Mouse (Mus musculus) heart, postnatal 0 days (tissue): ENCODE results near the gene Tssk2. TPM values are rescaled to one million over a fixed set of nuclear protein-coding genes. Genes with fewer than 3 reads are reported as not detected.

Experiments
- ATAC-seq: fragments of 200-750 bp; cut with Nextera tagmentation; 2 replicates; pipeline ENCODE4 v1.8.0; 2017; ENCODE audit warnings: low read depth, moderate number of reproducible peaks, moderate library complexity; ENCODE audit not compliant: insufficient read depth
- DNase-seq: peaks from one replicate; pipeline ENCODE4 v3.0.0-alpha.2; 2016; ENCODE audit warnings: low spot score
- H3K27ac ChIP-seq: fragments of 300-500 bp; sonication (generic); 2 replicates; pipeline ENCODE4 v1.5.1; 2014; ENCODE audit warnings: low read depth, mild to moderate bottlenecking
- H3K27me3 ChIP-seq: fragments of 300-500 bp; sonication (generic); 2 replicates; pipeline ENCODE4 v1.6.1; 2014; ENCODE audit warnings: low read length, mixed read lengths; ENCODE audit not compliant: control insufficient read depth, insufficient read depth
- H3K36me3 ChIP-seq: fragments of 300-500 bp; sonication (generic); replicated peaks from 2 replicates; pipeline ENCODE4 v1.6.1; 2014; ENCODE audit warnings: low read length, mixed read lengths; ENCODE audit not compliant: control insufficient read depth, insufficient read depth
- H3K4me1 ChIP-seq: fragments of 300-500 bp; sonication (generic); 2 replicates; pipeline ENCODE4 v1.6.1; 2014; ENCODE audit warnings: antibody characterized with exemption; ENCODE audit not compliant: control insufficient read depth, insufficient read depth
- H3K4me2 ChIP-seq: fragments of 300-500 bp; sonication (generic); 2 replicates; pipeline ENCODE4 v1.6.1; 2014; ENCODE audit warnings: low read depth, mild to moderate bottlenecking, low read length, moderate library complexity
- H3K4me3 ChIP-seq: fragments of 300-500 bp; sonication (generic); 2 replicates; pipeline ENCODE4 v1.5.1; 2014; ENCODE audit warnings: low read depth, low read length
- H3K9ac ChIP-seq: fragments of 300-500 bp; sonication (generic); replicated peaks from 2 replicates; pipeline ENCODE4 v1.6.1; 2014; ENCODE audit warnings: low read depth, low read length, mixed read lengths
- H3K9me3 ChIP-seq: fragments of 300-500 bp; sonication (generic); replicated peaks from 2 replicates; pipeline ENCODE4 v1.6.1; 2016; ENCODE audit warnings: low read length; ENCODE audit not compliant: control insufficient read depth
- CTCF ChIP-seq: IDR thresholded peaks from 2 replicates; pipeline ENCODE4 v1.5.1; 2016; ENCODE audit warnings: antibody characterized with exemption, control low read depth, low read depth
- EP300 ChIP-seq: IDR thresholded peaks from 2 replicates; pipeline ENCODE4 v1.6.1; 2016; ENCODE audit warnings: antibody characterized with exemption, low read depth
- WGBS: fragments of 180-500 bp; shearing (Covaris S2); extraction: QIAGEN DNeasy Blood & Tissue Kit; methylation state at CpG from one replicate; pipeline ENCODE4 v1.1.7; 2014; 5-methylcytosine and 5-hydroxymethylcytosine counted together
- polyA plus RNA-seq: library from polyadenylated mRNA; unstranded; fragments of >200 nt; fragmentation: Nextera tagmentation; extraction: Ambion mirVana; gene quantifications from 2 replicates; pipeline ENCODE4 v1.2.1, GENCODE M21; 2015
- total RNA-seq: library from RNA; depleted of rRNA; stranded (reverse); fragments of >200 nt; gene quantifications from 2 replicates; pipeline ENCODE4 v1.2.3, GENCODE M21; 2014; ENCODE audit warnings: low replicate concordance

Tssk2 gene
- total and polyA plus RNA-seq, 2 experiments from 2014 or later, result not detected

DNA sequence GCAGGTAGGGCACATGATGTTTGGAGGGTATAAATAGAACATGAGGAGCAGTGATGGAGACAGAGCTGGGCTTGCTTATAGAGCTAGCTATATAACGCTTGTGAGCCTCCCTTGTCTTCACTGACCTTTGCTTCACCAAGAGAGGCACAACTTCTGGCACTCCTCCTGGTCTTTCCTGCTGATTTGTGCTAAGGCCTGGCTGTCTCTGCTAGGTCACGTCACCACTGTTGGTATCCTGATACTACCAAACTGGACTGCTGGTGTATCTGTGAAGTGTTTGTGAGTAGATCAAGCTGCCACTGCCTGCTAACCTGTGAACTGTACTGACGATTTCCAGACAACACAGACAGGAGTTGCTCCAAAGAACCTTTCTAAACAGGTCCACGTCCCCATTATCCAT is 23.3 kb upstream of the Tssk2 start:
- 25% methylated on average over 4 of the region's 4 CpGs for WGBS
- H3K36me3 ChIP-seq, result peaks cover 25% of the 10 kb centered on the region
- no peak overlapping the region for H3K9ac ChIP-seq
- no peaks in the 10 kb centered on the region for H3K9me3 ChIP-seq
- H3K4me2 ChIP-seq, result no peak overlapping the region; the same call in 1 of the 2 replicates
- no peaks in the 10 kb centered on the region for H3K27me3 ChIP-seq
- no peak overlapping the region for H3K4me3 ChIP-seq
- peak overlapping the region; percentile 68 for H3K27ac ChIP-seq
- DNase-seq (peak; percentile 56), ATAC-seq (peak; percentile 83)
- peaks cover 20% of the 10 kb centered on the region for H3K4me1 ChIP-seq
- TF ChIP-seq EP300, result no peak
- TF ChIP-seq CTCF, result no peak

DNA sequence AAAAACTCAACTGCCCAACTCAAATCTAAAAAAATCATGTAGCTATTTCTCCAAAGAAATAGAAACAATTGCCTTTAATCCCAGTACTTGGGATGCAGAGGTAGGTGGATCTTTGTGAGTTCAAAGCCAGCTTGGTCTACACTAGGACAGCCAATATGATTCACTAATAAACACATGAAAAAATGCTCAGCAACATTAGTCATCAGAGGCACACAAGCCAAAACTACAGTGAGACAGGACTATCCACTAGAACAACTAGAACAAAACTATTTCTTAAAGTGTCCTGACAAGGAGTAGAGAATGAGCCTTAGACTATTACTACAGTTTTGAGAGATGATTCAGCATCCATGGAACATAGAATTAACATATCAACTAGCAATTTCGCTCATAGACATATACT is 22.3 kb upstream of the Tssk2 start:
- ATAC-seq, result no peak
- Histone ChIP-seq H3K9me3 (no peaks in the 10 kb centered on the region), H3K4me1 (peaks cover 20% of the 10 kb centered on the region)

DNA sequence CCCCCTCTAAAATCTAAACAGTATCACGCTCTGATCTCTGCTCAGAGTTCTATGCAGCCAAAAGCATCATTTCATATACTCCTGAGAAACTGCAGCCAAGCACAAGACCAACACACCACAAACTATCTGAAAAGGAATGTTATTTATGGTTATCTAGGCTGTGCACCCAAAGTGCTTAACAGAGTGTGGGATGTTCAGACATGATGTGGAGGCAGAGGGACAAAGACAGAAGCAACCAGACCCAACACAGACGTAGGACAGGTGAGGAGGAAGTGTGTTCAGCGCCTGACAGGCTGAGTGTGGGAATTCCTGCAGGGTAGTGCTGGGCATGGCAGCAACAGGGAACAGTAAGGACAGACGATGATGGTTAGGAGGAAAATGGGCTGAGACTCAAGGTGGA is 18.9 kb upstream of the Tssk2 start:
- no peak for TF ChIP-seq CTCF
- TF ChIP-seq EP300, result no peak
- H3K9me3 ChIP-seq, result no peaks in the 10 kb centered on the region
- no peaks in the 10 kb centered on the region for H3K27me3 ChIP-seq
- no peak overlapping the region for H3K27ac ChIP-seq
- no peak overlapping the region for H3K9ac ChIP-seq
- no peak for ATAC-seq
- no peak overlapping the region for H3K4me2 ChIP-seq
- no peak overlapping the region for H3K4me3 ChIP-seq
- WGBS, result 77% methylated on average over 4 of the region's 4 CpGs
- H3K36me3 ChIP-seq, result no peaks in the 10 kb centered on the region; the same call in 1 of the 2 replicates
- H3K4me1 ChIP-seq, result peaks cover 14% of the 10 kb centered on the region; the same call in 1 of the 2 replicates
- DNase-seq, result no peak

More for the DNA sequence above, 22.3 kb upstream of the Tssk2 start:
- Histone ChIP-seq H3K4me2 (no peak overlapping the region), H3K4me3 (no peak overlapping the region), H3K9ac (no peak overlapping the region), H3K36me3 (peaks cover 18% of the 10 kb centered on the region), H3K27ac (no peak overlapping the region), H3K27me3 (no peaks in the 10 kb centered on the region)
- 89% methylated on average over 1 of the region's 1 CpGs for WGBS
- no peak for DNase-seq
- TF ChIP-seq EP300, result no peak
- no peak for TF ChIP-seq CTCF

DNA sequence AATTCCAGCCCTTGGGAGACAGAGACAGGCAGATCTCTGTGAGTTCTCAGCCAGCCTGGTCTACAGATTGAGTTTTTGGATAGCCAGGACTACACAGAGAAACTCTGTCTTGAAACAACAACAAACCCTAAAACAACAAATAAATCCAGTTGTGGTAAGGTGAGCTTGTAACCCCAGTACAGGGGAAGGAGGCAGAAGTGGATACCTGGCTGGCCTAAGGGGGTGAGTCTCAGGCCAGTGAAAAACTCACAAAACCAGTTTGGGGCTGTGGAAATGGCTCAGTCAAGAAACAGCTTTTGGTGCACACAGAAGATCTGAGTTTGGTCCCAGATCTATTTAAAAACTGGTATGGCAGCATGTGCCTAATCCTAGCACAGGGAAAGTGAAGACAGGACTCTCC is 16.2 kb upstream of the Tssk2 start:
- no peak for TF ChIP-seq EP300
- TF ChIP-seq CTCF, result no peak
- peaks cover 6% of the 10 kb centered on the region; the same call in 1 of the 2 replicates for H3K4me1 ChIP-seq
- DNase-seq (no peak), ATAC-seq (no peak)
- no peak overlapping the region for H3K9ac ChIP-seq
- H3K9me3 ChIP-seq, result no peaks in the 10 kb centered on the region
- H3K36me3 ChIP-seq, result no peaks in the 10 kb centered on the region; the same call in 1 of the 2 replicates
- H3K27ac ChIP-seq, result no peak overlapping the region
- no peak overlapping the region for H3K4me2 ChIP-seq
- no peaks in the 10 kb centered on the region for H3K27me3 ChIP-seq
- no peak overlapping the region for H3K4me3 ChIP-seq

DNA sequence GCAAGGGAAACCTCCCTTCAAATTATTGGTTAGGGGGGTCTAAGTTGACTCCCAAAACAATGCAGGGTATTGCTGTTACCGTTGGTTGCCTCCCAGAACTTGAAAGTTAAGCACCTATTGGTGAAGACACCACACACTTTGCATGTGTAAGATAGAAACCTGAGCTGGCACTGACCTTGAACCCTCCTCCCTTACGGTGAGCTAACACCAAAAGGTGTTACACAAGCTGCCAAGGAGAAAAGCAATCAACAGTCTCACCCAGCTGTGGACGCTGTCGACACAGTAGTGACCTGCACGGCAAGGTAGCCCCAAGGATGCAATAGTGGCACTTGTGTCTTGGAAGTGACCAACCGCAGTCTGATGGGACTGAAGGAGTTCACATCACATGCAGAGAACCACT is 14.3 kb upstream of the Tssk2 start:
- Histone ChIP-seq H3K4me2 (no peak overlapping the region), H3K4me1 (peaks cover 6% of the 10 kb centered on the region; the same call in 1 of the 2 replicates), H3K27me3 (no peaks in the 10 kb centered on the region), H3K4me3 (no peak overlapping the region), H3K9me3 (no peaks in the 10 kb centered on the region), H3K9ac (no peak overlapping the region), H3K27ac (no peak overlapping the region), H3K36me3 (no peaks in the 10 kb centered on the region; the same call in 1 of the 2 replicates)
- ATAC-seq (no peak), DNase-seq (no peak)
- WGBS, result 61% methylated on average over 6 of the region's 6 CpGs
- TF ChIP-seq EP300, result no peak
- no peak for TF ChIP-seq CTCF

DNA sequence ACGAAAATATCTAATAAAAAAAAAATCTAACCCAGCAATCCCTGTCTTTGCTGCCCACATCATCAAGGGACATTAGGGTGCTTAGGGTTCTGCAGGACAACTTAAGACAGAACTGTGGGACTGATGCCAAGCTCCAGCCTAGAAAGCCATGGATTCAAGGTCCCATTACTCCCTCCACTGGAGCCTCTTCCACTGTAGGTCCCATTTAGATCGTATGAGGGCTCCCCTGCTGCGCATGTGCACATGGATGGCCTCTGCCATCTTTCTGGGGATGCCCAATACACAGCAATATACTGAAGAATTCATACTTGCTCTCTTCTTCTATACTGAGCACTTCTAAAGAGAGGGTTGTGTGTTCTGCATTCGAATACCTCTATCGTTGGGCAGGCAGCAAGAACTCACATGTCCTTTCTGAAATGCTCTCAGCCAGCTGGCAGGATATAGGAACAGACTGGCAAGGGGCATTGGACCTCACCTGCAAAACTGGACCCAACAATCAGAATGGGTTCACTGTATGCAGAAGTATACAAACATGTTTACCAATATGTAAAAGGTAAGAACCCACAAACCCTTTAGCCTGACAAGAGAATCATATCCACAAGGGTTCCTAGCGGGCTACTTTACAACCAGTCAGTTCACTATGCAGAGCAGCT is 8.6 kb upstream of the Tssk2 start:
- Histone ChIP-seq H3K9me3 (no peaks in the 10 kb centered on the region), H3K9ac (no peak overlapping the region), H3K36me3 (peaks cover 4% of the 10 kb centered on the region; the same call in 1 of the 2 replicates), H3K4me2 (peak overlapping the region; percentile 87), H3K27me3 (no peaks in the 10 kb centered on the region), H3K27ac (no peak overlapping the region), H3K4me3 (peak overlapping the region; percentile 85; the same call in 1 of the 2 replicates), H3K4me1 (peaks cover 24% of the 10 kb centered on the region)
- WGBS, result 82% methylated on average over 6 of the region's 6 CpGs
- DNase-seq, result no peak
- TF ChIP-seq EP300 (no peak), CTCF (no peak)
- no peak for ATAC-seq
